Mouse (Mus musculus): ENCODE results near the gene Ube2l3. TPM values are rescaled to one million over a fixed set of nuclear protein-coding genes. Genes with fewer than 3 reads are reported as not detected.
A peak's percentile ranks its signal among the peaks of the same experiment; 100 is the strongest.
"Not testable (repeated sequence)": the region's sequence is repeated elsewhere in the genome, so short reads cannot be mapped to it uniquely, and the experiment has no call there.

Ube2l3 gene
- polyA plus RNA-seq, 1 experiment from 2014 or later, result 319 TPM

DNA sequence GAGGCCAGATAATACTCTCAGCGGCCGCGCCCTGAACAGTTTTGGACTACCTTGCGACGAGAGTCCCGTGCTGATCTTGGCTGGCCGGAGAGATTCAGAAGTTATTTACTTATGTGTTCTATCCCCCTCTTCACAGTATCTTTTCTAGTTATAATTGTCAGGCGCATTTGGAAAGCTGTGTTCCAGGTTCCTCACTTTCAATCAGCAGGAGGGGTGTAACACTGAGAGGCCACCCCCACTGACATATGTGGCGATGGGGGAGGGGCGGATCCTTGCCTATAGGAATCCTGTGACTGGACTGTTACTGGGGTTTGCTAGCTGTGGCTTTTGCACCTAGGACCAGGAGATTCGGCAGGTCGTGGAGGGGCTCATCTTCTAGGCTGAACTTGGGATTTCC is 32.0 kb upstream of the Ube2l3 start:
- WGBS, result 2% methylated on average over 12 of the region's 12 CpGs
- Histone ChIP-seq H3K27ac (ENCODE audit: low read depth, low read length) (peak overlapping the region; percentile 94; the same call in 1 of the 2 replicates), H3K9ac (ENCODE audit: low read length) (peak overlapping the region; percentile 96), H3K4me3 (ENCODE audit: low read depth, low read length) (peak overlapping the region; percentile 90), H3K27me3 (replicated peaks; ENCODE audit: control insufficient read depth, insufficient read depth, low read length) (no peaks in the 10 kb centered on the region), H3K4me1 (ENCODE audit: control insufficient read depth, insufficient read depth, low read length) (peaks cover 18% of the 10 kb centered on the region), H3K9me3 (replicated peaks; ENCODE audit: control insufficient read depth, low read length) (no peaks in the 10 kb centered on the region), H3K36me3 (ENCODE audit: control insufficient read depth, insufficient read depth, low read length) (no peaks in the 10 kb centered on the region), H3K4me2 (ENCODE audit: low read length) (peak overlapping the region; percentile 84)
- DNase-seq (ENCODE audit: low spot score), result peak; percentile 67
- no peak for ATAC-seq

GRCm38 (mm10) chr16:17233702-17234498 is 31.5 kb upstream of the Ube2l3 start:
- peaks cover 18% of the 10 kb centered on the region for H3K4me1 ChIP-seq (ENCODE audit: control insufficient read depth, insufficient read depth, low read length)
- H3K27ac ChIP-seq (ENCODE audit: low read depth, low read length), result peak overlapping the region; percentile 94
- H3K36me3 ChIP-seq (ENCODE audit: control insufficient read depth, insufficient read depth, low read length), result no peaks in the 10 kb centered on the region
- peak overlapping the region; percentile 84 for H3K4me2 ChIP-seq (ENCODE audit: low read length)
- no peaks in the 10 kb centered on the region for H3K9me3 ChIP-seq (replicated peaks; ENCODE audit: control insufficient read depth, low read length)
- 1% methylated on average over 59 of the region's 62 CpGs for WGBS
- peak overlapping the region; percentile 96 for H3K9ac ChIP-seq (ENCODE audit: low read length)
- no peaks in the 10 kb centered on the region for H3K27me3 ChIP-seq (replicated peaks; ENCODE audit: control insufficient read depth, insufficient read depth, low read length)
- DNase-seq (ENCODE audit: low spot score) (peak; percentile 81), ATAC-seq (peak; percentile 77)
- H3K4me3 ChIP-seq (ENCODE audit: low read depth, low read length), result peak overlapping the region; percentile 90

- Histone ChIP-seq H3K4me3 (ENCODE audit: low read depth, low read length) (peak within 1 kb of the TSS; percentile 90), H3K4me2 (ENCODE audit: low read length) (peak within 1 kb of the TSS; percentile 84), H3K27me3 (replicated peaks; ENCODE audit: control insufficient read depth, insufficient read depth, low read length) (no peaks in the 10 kb centered on the region), H3K9ac (ENCODE audit: low read length) (peak within 1 kb of the TSS; percentile 96), H3K4me1 (ENCODE audit: control insufficient read depth, insufficient read depth, low read length) (peaks cover 18% of the 10 kb centered on the region), H3K9me3 (replicated peaks; ENCODE audit: control insufficient read depth, low read length) (no peaks in the 10 kb centered on the region), H3K27ac (ENCODE audit: low read depth, low read length) (peak within 1 kb of the TSS; percentile 94), H3K36me3 (ENCODE audit: control insufficient read depth, insufficient read depth, low read length) (no peaks in the 10 kb centered on the region)
- whole genome bisulfite sequencing, result under 1% methylated on average over 57 of the region's 59 CpGs
- peak; percentile 96 for ATAC-seq
- DNase-seq (ENCODE audit: low spot score), result peak; percentile 96
These were observed 30.6 kb upstream of the Ube2l3 start, which contains the start of gene Hic2 for GRCm38 (mm10) chr16:17232794-17233701. Gene Hic2 (plus strand): TSS chr16:17233572.

DNA sequence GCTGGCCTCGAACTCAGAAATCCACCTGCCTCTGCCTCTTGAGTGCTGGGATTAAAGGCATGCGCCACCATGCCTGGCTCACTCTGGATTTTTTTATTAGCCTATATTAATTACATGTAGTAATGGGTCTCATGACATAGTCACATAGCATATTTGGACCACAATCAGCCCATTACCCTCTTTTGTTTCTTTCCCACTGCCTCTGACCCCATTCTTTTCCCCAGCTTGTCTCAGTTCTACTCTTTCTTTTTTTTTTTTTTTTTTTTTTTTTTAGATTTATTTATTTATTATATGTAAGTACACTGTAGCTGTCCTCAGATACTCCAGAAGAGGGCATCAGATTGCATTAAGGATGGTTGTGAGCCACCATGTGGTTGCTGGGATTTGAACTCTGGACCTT is 29.1 kb upstream of the Ube2l3 start:
- H3K36me3 ChIP-seq (ENCODE audit: control insufficient read depth, insufficient read depth, low read length); ATAC-seq; H3K4me3 ChIP-seq (ENCODE audit: low read depth, low read length); H3K9ac ChIP-seq (ENCODE audit: low read length); H3K27ac ChIP-seq (ENCODE audit: low read depth, low read length); H3K4me2 ChIP-seq (ENCODE audit: low read length); H3K9me3 ChIP-seq (replicated peaks; ENCODE audit: control insufficient read depth, low read length); DNase-seq (ENCODE audit: low spot score); H3K27me3 ChIP-seq (replicated peaks; ENCODE audit: control insufficient read depth, insufficient read depth, low read length): not testable (repeated sequence)
- peaks cover 18% of the 10 kb centered on the region for H3K4me1 ChIP-seq (ENCODE audit: control insufficient read depth, insufficient read depth, low read length)
- 90% methylated on average over 2 of the region's 2 CpGs for WGBS

GRCm38 (mm10) chr16:17226496-17226895 is 24.0 kb upstream of the Ube2l3 start:
- Histone ChIP-seq H3K4me3 (ENCODE audit: low read depth, low read length) (no peak overlapping the region), H3K9ac (ENCODE audit: low read length) (no peak overlapping the region), H3K9me3 (replicated peaks; ENCODE audit: control insufficient read depth, low read length) (no peaks in the 10 kb centered on the region), H3K4me1 (ENCODE audit: control insufficient read depth, insufficient read depth, low read length) (no peaks in the 10 kb centered on the region), H3K27me3 (replicated peaks; ENCODE audit: control insufficient read depth, insufficient read depth, low read length) (no peaks in the 10 kb centered on the region), H3K4me2 (ENCODE audit: low read length) (no peak overlapping the region), H3K36me3 (ENCODE audit: control insufficient read depth, insufficient read depth, low read length) (no peaks in the 10 kb centered on the region), H3K27ac (ENCODE audit: low read depth, low read length) (no peak overlapping the region)
- ATAC-seq (no peak), DNase-seq (ENCODE audit: low spot score) (no peak)

- Histone ChIP-seq H3K4me3 (ENCODE audit: low read depth, low read length) (no peak overlapping the region), H3K27ac (ENCODE audit: low read depth, low read length) (no peak overlapping the region), H3K4me2 (ENCODE audit: low read length) (no peak overlapping the region), H3K9me3 (replicated peaks; ENCODE audit: control insufficient read depth, low read length) (no peaks in the 10 kb centered on the region), H3K36me3 (ENCODE audit: control insufficient read depth, insufficient read depth, low read length) (no peaks in the 10 kb centered on the region), H3K27me3 (replicated peaks; ENCODE audit: control insufficient read depth, insufficient read depth, low read length) (no peaks in the 10 kb centered on the region), H3K4me1 (ENCODE audit: control insufficient read depth, insufficient read depth, low read length) (no peaks in the 10 kb centered on the region), H3K9ac (ENCODE audit: low read length) (no peak overlapping the region)
- ATAC-seq, result no peak
- DNase-seq (ENCODE audit: low spot score), result no peak
- 89% methylated on average over 5 of the region's 5 CpGs for WGBS
These were observed 23.1 kb upstream of the Ube2l3 start for GRCm38 (mm10) chr16:17225584-17225983.

DNA sequence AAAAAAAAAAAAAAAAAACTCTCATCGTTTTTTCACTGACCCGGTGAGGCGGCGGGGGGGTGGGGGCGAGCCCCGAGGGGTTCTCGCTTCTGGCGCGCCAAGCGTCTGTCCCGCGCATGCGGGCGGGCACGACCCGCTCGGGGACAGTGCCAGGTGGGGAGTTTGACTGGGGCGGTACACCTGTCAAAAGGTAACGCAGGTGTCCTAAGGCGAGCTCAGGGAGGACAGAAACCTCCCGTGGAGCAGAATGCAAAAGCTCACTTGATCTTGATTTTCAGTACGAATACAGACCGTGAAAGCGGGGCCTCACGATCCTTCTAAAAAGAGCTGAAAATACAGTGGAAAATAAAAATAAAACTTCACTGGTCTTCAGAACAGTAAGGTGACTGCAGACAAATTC is 19.7 kb upstream of the Ube2l3 start:
- 48% methylated on average over 25 of the region's 25 CpGs for WGBS
- Histone ChIP-seq H3K9ac (ENCODE audit: low read length) (no peak overlapping the region), H3K4me3 (ENCODE audit: low read depth, low read length) (no peak overlapping the region), H3K4me1 (ENCODE audit: control insufficient read depth, insufficient read depth, low read length) (no peaks in the 10 kb centered on the region), H3K36me3 (ENCODE audit: control insufficient read depth, insufficient read depth, low read length) (no peaks in the 10 kb centered on the region), H3K27me3 (replicated peaks; ENCODE audit: control insufficient read depth, insufficient read depth, low read length) (no peaks in the 10 kb centered on the region), H3K4me2 (ENCODE audit: low read length) (no peak overlapping the region), H3K9me3 (replicated peaks; ENCODE audit: control insufficient read depth, low read length) (no peaks in the 10 kb centered on the region), H3K27ac (ENCODE audit: low read depth, low read length) (no peak overlapping the region)
- ATAC-seq (peak; percentile 100), DNase-seq (ENCODE audit: low spot score) (peak; percentile 78)

GRCm38 (mm10) chr16:17220127-17220733 is 17.8 kb upstream of the Ube2l3 start:
- no peaks in the 10 kb centered on the region for H3K36me3 ChIP-seq (ENCODE audit: control insufficient read depth, insufficient read depth, low read length)
- DNase-seq (ENCODE audit: low spot score) (no peak), ATAC-seq (no peak)
- H3K9me3 ChIP-seq (replicated peaks; ENCODE audit: control insufficient read depth, low read length), result no peaks in the 10 kb centered on the region
- no peaks in the 10 kb centered on the region for H3K27me3 ChIP-seq (replicated peaks; ENCODE audit: control insufficient read depth, insufficient read depth, low read length)
- H3K4me1 ChIP-seq (ENCODE audit: control insufficient read depth, insufficient read depth, low read length), result no peaks in the 10 kb centered on the region
- WGBS, result 43% methylated on average over 7 of the region's 7 CpGs
- no peak overlapping the region for H3K4me2 ChIP-seq (ENCODE audit: low read length)
- H3K4me3 ChIP-seq (ENCODE audit: low read depth, low read length), result no peak overlapping the region
- no peak overlapping the region for H3K9ac ChIP-seq (ENCODE audit: low read length)
- no peak overlapping the region for H3K27ac ChIP-seq (ENCODE audit: low read depth, low read length)
